Mouse (Mus musculus): Measurements from ENCODE around the gene Tectb. TPM values are rescaled to one million over a fixed set of nuclear protein-coding genes. Genes with fewer than 3 reads are reported as not detected.
"Not testable (repeated sequence)": the region's sequence is repeated elsewhere in the genome, so short reads cannot be mapped to it uniquely, and the experiment has no call there.

Gene Tectb
- polyA plus RNA-seq, 1 experiment, result not detected

DNA sequence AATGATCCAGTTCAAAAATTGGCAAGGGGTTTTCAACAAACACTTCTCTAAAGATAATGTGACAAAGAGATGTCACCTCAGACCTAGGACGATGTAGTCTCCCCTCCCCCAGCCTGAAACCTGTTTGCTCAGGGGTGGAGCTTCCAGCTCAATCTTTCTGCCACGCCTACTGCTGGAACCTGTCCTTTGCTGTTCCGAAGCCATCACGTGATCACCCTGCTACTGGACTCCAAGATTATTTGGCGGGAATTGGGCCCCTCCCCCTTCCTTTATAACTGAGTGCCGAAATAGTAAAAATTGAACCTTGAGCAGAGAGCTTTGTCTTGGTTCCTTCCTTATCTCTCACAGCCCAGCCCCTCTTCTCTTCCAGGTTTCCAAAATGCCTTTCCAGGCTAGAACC, 28.3 kb upstream of the Tectb start:
- not testable (repeated sequence) for H3K4me1 ChIP-seq (ENCODE audit: control insufficient read depth, insufficient read depth, insufficient read length, low read length); H3K27ac ChIP-seq (replicated peaks; ENCODE audit: low read depth, low read length); H3K4me3 ChIP-seq (ENCODE audit: insufficient read depth, low read depth, low read length)

DNA sequence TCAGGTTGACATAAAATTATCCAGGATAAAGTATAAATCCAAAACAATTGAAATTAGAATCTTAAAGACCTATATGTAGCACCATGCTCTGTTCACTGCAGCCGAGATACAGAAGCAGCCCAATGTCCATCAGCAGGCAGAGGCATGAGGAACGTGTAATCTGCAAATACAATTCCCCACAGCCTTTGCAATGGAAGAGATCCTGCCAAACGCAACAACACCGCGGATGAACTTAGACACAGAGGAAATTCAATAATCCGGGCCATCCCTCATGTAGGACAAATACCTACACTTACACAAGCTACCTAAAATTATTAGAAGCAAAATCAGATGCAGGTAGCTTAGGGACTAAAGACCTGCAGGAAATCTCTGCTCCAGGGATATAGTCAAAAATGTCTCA, 27.6 kb upstream of the Tectb start:
- Histone ChIP-seq H3K4me3 (ENCODE audit: insufficient read depth, low read depth, low read length) (no peak overlapping the region), H3K27ac (replicated peaks; ENCODE audit: low read depth, low read length) (no peak overlapping the region), H3K4me1 (ENCODE audit: control insufficient read depth, insufficient read depth, insufficient read length, low read length) (no peaks in the 10 kb centered on the region)

DNA sequence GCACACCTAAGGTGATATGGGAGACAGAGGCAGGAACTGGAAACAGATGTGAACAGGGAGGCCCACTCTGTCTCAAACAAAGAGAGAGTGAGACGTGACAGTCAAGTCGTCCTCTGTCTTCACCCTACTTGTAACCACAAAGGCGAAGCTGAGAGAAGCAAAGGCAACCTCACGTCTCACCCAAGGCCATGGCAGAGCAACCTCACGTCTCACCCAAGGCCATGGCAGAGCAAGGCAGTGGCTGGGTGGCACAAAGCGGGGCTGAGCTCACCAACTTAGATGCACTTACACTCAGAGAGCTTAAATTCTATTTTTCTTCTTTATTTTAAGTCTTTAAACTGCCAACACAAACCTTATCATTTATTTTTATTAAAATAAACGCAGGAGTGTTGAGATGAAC, 23.5 kb upstream of the Tectb start:
- Histone ChIP-seq H3K27ac (replicated peaks; ENCODE audit: low read depth, low read length) (no peak overlapping the region), H3K4me1 (ENCODE audit: control insufficient read depth, insufficient read depth, insufficient read length, low read length) (no peaks in the 10 kb centered on the region), H3K4me3 (ENCODE audit: insufficient read depth, low read depth, low read length) (no peak overlapping the region)

DNA sequence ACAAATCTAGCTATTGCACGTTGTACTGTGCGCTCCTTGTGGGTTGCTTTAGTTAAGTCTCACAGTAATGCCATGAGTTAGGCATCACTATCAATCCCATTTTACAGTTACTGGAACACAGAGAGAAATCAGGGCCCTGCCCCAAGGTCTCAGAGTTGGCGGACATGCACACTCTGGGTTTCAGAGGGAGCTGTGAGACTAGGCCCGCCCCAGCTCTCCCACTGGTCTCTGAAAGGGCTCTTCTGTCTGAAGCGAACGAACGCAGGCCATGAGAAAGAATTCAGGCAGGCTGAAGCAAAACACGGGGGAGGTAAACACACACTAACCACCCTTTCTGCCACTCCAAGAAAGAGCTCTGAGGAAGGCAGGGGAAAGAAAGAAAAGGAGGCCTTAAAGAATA, 21.9 kb upstream of the Tectb start:
- H3K27ac ChIP-seq (replicated peaks; ENCODE audit: low read depth, low read length), result no peak overlapping the region
- no peaks in the 10 kb centered on the region for H3K4me1 ChIP-seq (ENCODE audit: control insufficient read depth, insufficient read depth, insufficient read length, low read length)
- no peak overlapping the region for H3K4me3 ChIP-seq (ENCODE audit: insufficient read depth, low read depth, low read length)

DNA sequence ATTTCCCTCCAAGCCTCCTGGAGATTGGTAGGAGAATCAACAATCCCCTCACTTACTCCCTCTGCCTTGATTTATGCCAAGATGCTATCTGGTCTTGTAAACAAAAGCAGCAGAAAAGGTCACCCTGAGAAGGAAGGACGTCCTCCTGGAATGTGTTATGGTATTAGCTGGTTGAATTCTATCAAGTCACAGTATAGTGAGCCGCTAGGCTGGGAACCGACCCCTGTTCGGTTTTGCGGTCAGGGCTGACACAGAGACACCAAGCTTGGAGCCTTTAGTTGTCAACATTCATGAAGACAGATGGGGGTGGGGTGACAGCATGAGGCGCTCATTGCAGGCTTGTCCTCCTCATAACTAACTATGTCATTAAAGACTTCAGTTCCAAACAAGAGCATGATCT, 20.7 kb upstream of the Tectb start:
- H3K4me3 ChIP-seq (ENCODE audit: insufficient read depth, low read depth, low read length), result no peak overlapping the region
- H3K4me1 ChIP-seq (ENCODE audit: control insufficient read depth, insufficient read depth, insufficient read length, low read length), result 0 out of 2 replicates have a peak, but pooled peaks cover 3% of the 10 kb centered on the region
- H3K27ac ChIP-seq (replicated peaks; ENCODE audit: low read depth, low read length), result no peak overlapping the region

DNA sequence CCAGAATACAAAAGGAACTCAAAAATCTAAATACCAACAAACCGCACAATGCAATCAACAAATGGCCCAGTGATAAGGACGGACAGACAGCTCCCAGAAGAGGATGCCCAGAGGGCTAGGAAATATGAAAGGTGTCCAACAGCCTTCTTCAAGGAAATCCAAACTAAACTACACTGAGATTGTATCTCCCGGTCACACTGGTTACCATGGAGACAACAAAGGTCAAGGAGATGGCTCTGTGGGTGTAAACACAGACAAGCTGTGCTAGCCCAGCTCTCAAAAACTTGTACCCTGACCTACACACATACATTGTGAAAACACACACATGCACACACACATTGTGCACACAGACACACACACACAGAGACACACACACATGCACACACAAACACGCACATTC, 18.3 kb upstream of the Tectb start:
- H3K27ac ChIP-seq (replicated peaks; ENCODE audit: low read depth, low read length), result no peak overlapping the region
- no peak overlapping the region for H3K4me3 ChIP-seq (ENCODE audit: insufficient read depth, low read depth, low read length)
- peaks cover 6% of the 10 kb centered on the region; the same call in 1 of the 2 replicates for H3K4me1 ChIP-seq (ENCODE audit: control insufficient read depth, insufficient read depth, insufficient read length, low read length)

DNA sequence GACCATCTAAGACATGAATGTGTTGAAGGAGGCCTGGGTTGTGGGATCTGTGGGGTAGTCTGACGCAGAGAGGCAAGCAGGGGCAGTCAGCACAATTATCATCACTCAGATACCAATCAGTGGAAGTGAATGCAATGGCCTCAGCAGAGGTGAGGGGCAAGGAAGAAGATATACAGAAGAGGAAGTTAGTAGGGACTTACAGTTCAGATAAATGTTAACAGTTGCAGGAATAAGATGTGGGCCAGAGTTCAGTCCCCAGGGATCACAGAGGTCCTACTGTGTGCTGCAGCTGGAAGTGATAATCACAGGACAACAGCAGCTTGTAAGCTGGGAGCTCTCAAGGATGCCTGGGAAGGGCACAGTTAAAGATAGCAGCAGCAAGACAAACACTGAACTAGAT, 16.4 kb upstream of the Tectb start:
- peaks cover 7% of the 10 kb centered on the region; the same call in 1 of the 2 replicates for H3K4me1 ChIP-seq (ENCODE audit: control insufficient read depth, insufficient read depth, insufficient read length, low read length)
- peak overlapping the region; percentile 81 for H3K27ac ChIP-seq (replicated peaks; ENCODE audit: low read depth, low read length)
- H3K4me3 ChIP-seq (ENCODE audit: insufficient read depth, low read depth, low read length), result no peak overlapping the region

DNA sequence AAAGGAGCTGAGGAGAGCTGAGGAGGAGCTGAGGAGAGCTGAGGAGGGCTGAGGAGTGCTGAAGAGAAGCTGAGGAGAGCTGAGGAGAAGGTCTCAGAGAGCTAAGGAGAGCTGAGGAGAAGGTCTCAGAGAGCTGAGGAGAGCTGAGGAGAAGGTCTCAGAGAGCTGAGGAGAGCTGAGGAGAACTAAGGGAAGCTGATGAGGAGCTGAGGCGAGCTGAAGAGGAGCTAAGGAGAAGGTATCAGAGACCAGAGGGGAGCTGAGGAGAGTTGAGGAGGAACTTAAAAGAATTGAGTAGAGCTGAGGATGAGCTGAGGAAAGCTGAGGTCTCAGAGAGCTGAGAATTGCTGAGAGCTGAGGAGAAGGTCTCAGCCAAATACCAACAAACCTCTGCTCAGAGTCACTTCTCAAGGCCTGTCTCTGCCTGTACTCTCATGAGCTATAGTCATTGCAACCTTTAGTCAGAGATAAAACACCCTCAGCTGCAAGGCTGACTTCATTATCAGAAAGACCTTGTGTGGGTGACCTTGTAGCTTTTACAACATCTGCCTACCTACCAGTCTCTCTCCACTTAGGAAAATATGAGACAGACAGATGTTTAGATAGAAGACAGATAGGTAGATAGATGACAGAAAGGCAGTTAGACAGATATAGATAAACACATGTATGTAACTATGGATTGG, 15.2 kb upstream of the Tectb start:
- H3K4me1 ChIP-seq (ENCODE audit: control insufficient read depth, insufficient read depth, insufficient read length, low read length), result peaks cover 7% of the 10 kb centered on the region; the same call in 1 of the 2 replicates
- peak overlapping the region; percentile 97 for H3K27ac ChIP-seq (replicated peaks; ENCODE audit: low read depth, low read length)
- no peak overlapping the region for H3K4me3 ChIP-seq (ENCODE audit: insufficient read depth, low read depth, low read length)

DNA sequence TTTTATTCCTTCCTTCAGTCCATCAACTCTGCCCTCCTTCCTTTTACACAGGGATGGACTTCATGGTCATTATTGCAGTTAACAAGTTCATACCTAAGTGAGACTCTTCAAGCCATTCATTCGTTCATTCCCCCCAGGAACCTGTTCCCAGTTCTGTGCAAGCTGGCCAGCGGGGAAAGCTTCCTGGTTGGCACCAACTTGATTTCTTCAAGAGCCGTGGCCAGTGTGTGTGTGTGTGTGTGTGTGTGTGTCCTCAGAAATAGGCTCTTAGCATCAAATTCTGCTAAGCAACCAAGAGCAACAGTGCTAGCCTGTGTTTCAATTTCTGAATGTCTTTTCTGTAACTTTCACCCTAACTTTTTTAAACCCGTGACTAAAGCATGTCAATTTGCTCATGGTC, 14.6 kb upstream of the Tectb start:
- Histone ChIP-seq H3K4me3 (ENCODE audit: insufficient read depth, low read depth, low read length) (no peak overlapping the region), H3K27ac (replicated peaks; ENCODE audit: low read depth, low read length) (peak overlapping the region; percentile 95), H3K4me1 (ENCODE audit: control insufficient read depth, insufficient read depth, insufficient read length, low read length) (peaks cover 7% of the 10 kb centered on the region; the same call in 1 of the 2 replicates)

DNA sequence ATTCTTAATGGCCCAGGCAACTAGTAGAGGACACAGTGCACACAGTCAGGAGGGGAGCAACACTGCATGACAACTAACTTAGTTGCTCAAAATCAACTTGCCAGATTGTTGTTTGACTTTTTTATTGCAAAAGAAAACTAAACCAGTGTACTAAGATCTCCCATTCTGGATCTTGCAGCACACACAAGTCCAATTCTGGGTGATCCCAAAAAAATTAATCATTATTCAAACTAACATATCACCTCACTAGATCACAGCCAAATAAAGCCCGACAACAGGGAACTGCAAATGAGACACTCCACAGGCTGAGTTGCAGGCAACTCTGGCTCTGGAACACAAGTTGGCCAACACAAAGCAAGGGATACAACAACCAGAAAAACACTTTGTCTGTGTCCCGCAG, 13.8 kb upstream of the Tectb start:
- Histone ChIP-seq H3K4me1 (ENCODE audit: control insufficient read depth, insufficient read depth, insufficient read length, low read length) (peaks cover 7% of the 10 kb centered on the region), H3K27ac (replicated peaks; ENCODE audit: low read depth, low read length) (peak overlapping the region; percentile 95), H3K4me3 (ENCODE audit: insufficient read depth, low read depth, low read length) (no peak overlapping the region)

DNA sequence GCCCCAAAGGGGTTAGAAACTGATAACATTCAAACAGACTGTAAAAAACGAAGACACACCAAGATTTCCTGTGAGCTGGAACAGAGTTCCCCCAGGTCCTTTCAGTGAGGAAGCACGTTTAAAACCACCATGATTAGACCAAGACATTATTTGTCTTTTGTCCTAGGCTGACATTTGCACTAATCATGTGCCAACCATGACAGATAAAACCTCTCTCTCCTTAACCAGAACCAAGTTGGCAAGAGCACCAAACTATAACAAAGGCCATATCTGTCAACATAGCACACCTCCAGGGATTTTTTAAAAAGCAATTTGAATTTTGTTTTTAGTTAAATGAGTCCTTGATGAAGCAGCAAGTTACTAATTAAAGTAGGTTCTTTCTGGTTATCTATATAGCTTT, 12.8 kb upstream of the Tectb start:
- H3K4me1 ChIP-seq (ENCODE audit: control insufficient read depth, insufficient read depth, insufficient read length, low read length), result peaks cover 7% of the 10 kb centered on the region
- H3K4me3 ChIP-seq (ENCODE audit: insufficient read depth, low read depth, low read length), result no peak overlapping the region
- peak overlapping the region; percentile 97 for H3K27ac ChIP-seq (replicated peaks; ENCODE audit: low read depth, low read length)

DNA sequence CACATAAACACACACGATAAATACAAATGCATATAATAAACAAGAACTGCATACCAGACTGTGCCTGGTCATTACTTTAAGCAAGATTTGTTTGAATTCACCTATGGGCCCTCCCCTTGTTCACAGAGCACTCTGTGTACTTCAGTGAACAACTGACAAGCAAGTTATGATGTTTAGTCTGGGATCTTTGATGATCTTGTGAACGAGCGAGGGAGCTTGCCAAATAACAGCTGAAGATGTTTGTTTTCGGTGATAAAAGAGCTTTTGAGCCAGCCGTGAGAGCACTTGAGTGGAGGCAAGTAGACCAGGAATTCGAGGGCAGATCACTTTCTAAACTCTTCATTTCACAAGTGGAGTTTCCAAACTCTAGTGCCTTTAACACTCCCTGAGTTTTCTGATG, 12.2 kb upstream of the Tectb start:
- Histone ChIP-seq H3K27ac (replicated peaks; ENCODE audit: low read depth, low read length) (peak overlapping the region; percentile 97), H3K4me3 (ENCODE audit: insufficient read depth, low read depth, low read length) (no peak overlapping the region), H3K4me1 (ENCODE audit: control insufficient read depth, insufficient read depth, insufficient read length, low read length) (peaks cover 7% of the 10 kb centered on the region)

DNA sequence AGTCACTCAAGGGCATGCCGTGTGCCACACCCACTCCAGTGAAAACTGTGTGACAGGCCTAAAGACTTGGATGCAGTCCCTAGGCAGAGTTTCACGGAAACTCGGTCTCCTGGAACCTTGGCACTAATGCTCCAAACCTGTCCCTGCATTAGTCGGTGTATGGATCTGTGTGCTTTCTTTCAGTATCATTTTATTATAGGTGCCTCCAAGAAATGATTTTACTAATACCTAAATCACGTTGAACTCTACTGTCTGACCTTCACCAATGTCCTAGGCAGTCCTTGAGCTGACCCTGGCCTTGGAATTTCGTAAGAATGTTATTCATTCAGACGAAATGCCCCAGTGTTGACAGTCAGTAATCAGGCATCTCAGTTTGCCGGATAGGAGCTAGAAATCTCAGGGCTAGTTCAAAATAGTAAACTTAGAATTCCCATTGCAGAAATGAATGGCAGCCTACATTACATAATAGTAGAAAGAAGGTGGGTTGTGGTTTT, 11.2 kb upstream of the Tectb start:
- not testable (repeated sequence) for H3K4me1 ChIP-seq (ENCODE audit: control insufficient read depth, insufficient read depth, insufficient read length, low read length); H3K4me3 ChIP-seq (ENCODE audit: insufficient read depth, low read depth, low read length)
- H3K27ac ChIP-seq (replicated peaks; ENCODE audit: low read depth, low read length), result peak overlapping the region; percentile 93

DNA sequence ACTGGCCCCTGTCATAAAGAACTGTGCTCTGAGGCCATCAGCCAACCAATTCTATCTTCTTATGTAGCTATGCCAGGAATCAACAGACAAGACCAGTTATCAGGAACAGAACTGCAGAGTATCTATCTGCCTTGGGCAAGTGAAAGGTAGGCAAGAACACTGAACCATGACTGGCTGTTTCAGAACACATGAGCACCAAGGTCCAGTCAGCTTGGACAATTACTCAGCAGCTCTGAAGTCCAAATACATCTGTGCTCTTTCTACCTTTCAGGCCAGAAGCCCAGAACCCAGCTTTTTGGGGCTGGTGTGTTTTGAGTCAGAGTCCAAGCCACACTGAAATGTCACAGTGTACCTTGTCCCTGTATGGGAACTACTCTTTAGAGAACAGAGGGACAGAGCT, 10.1 kb upstream of the Tectb start:
- no peak overlapping the region for H3K4me3 ChIP-seq (ENCODE audit: insufficient read depth, low read depth, low read length)
- peaks cover 4% of the 10 kb centered on the region for H3K4me1 ChIP-seq (ENCODE audit: control insufficient read depth, insufficient read depth, insufficient read length, low read length)
- peak overlapping the region; percentile 51 for H3K27ac ChIP-seq (replicated peaks; ENCODE audit: low read depth, low read length)

DNA sequence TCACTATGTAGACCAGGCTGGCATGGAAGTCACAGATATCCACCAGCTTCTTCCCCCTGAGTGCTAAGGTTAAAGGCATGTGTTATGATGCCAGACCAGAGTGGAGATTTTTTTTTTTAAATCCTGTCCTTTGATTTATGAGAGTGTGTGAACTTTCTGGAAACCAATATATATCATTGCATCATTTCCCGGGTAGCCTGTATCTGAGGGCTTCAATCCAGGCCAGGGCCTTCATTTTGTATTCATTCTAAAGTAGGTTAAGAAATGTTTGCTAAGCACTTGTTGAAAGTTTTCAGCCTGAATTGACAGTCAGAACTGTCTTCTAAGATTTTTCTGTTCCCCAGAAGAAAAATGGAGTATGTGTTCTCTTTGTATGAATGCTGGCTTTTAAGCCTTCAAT, 8.9 kb upstream of the Tectb start:
- Histone ChIP-seq H3K4me1 (ENCODE audit: control insufficient read depth, insufficient read depth, insufficient read length, low read length) (peaks cover 4% of the 10 kb centered on the region), H3K27ac (replicated peaks; ENCODE audit: low read depth, low read length) (peak overlapping the region; percentile 79), H3K4me3 (ENCODE audit: insufficient read depth, low read depth, low read length) (no peak overlapping the region)

DNA sequence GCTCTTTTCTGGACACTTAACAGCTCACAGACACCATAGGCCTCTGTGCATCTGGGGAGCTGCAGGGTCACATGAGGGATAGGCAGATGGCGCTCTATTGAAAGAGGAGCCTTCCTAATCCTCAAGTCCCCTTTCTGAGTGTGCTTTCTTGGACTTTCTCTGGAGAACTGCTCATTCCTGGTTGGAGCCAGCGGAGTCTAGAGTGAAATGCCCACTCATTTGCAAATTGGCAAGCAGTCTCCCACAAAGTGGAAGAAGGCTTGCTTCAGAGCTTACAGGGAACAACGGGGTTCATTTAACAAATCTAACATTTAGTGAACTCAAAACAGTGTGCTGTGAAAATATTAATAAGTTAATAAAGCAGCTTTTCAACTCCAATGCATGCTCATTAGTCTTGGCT, 3.4 kb upstream of the Tectb start:
- H3K27ac ChIP-seq (replicated peaks; ENCODE audit: low read depth, low read length), result no peak overlapping the region
- no peak overlapping the region for H3K4me3 ChIP-seq (ENCODE audit: insufficient read depth, low read depth, low read length)
- H3K4me1 ChIP-seq (ENCODE audit: control insufficient read depth, insufficient read depth, insufficient read length, low read length), result no peaks in the 10 kb centered on the region
